Mouse (Mus musculus) heart, adult 2 months (tissue): ENCODE measurements at regions not wholly inside any gene's neighbourhood (a gene's known extent, or its start where the extent isn't known, plus 50 kb on each side); places are given as distances from the start of the nearest gene placed in this dataset.

ENCODE experiments used
- CTCF ChIP-seq: fragments of 200-600 bp; IDR thresholded peaks from 2 replicates; pipeline ENCODE4 v1.8.1; 2022; ENCODE audit warnings: antibody characterized with exemption, mild to moderate bottlenecking, moderate library complexity
- POLR2A ChIP-seq: fragments of 200-500 bp; IDR thresholded peaks from 2 replicates; pipeline ENCODE4 v1.6.1; 2011; ENCODE audit warnings: mild to moderate bottlenecking, low read depth, low read length, control low read depth; ENCODE audit not compliant: insufficient read depth

GRCm38 (mm10) chr13:52154111-52154843 lies 307.8 kb downstream of the Gadd45g start:
- TF ChIP-seq CTCF (no peak), POLR2A (no peak)
